9 mouse cellular contexts compared by ENCODE assay signal in the genomic region with DNA sequence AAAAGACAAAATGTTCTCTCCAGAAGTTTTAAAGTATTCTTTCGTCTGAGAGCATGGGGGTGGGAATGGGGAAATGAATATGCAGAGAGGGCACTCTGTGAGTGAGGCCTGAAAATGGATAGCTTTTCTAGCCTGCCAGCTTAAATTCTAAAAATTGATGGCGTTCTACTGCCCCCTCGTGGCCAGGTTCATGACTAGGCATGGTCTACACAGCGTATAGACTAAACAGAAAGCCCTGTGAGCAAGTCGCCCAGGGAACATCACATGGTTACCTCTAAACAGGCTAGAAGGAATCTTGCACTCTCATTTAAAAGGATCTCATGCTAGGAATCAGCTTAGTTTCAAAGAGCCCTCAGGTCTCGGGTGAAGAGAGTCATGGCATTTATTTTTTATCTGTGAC. TPM values are rescaled to one million over a fixed set of nuclear protein-coding genes. Genes with fewer than 3 reads are reported as not detected.
DNase-seq lines count a peak whose midpoint lies in the region; ATAC-seq lines count a peak whose summit lies in the region.
"Had no signal": no experiment of that assay in that cellular context is flagged by ENCODE, and none has a peak within 500 bp of the region (broad histone marks: within the 10 kb centered on the region; RNA-seq: fewer than 3 reads in every experiment).

No protein-coding gene starts in this region.

- no peak overlapping the region for H3K27ac ChIP-seq in forebrain, embryonic 15.5 days (replicated peaks)
- no peak overlapping the region for H3K27ac ChIP-seq in hindbrain, embryonic 15.5 days (replicated peaks)
- H3K27ac ChIP-seq: macrophage had no signal

- H3K27me3 ChIP-seq in forebrain, embryonic 15.5 days, result no peaks in the 10 kb centered on the region
- H3K27me3 ChIP-seq in hindbrain, embryonic 15.5 days, result no peaks in the 10 kb centered on the region

- 8% methylated on average over 6 of the region's 6 CpGs for WGBS in forebrain, embryonic 15.5 days
- 7% methylated on average over 6 of the region's 6 CpGs for WGBS in hindbrain, embryonic 15.5 days

- H3K36me3 ChIP-seq in forebrain, embryonic 15.5 days, result peaks cover 15% of the 10 kb centered on the region; the same call in 1 of the 2 replicates
- peaks cover 38% of the 10 kb centered on the region for H3K36me3 ChIP-seq in hindbrain, embryonic 15.5 days

- peak; percentile 88 for ATAC-seq in forebrain, embryonic 15.5 days (replicated peaks)
- ATAC-seq in hindbrain, embryonic 15.5 days (ENCODE audit: low FRiP score, low read depth), result peak; percentile 79

- DNase-seq in MEL-GATA-1-ER (ENCODE audit: extremely low read depth, low read depth), result peak; percentile 71
- peak; percentile 68 for DNase-seq in cerebellum, adult 11 months
- peak; percentile 69 to 71 for DNase-seq in layer of hippocampus, postnatal 14 days (ENCODE audit: low spot score in 2 of 2)
- peak; percentile 85 for DNase-seq in lung, postnatal 10 days
- DNase-seq in retina, postnatal 1 day, result peak; percentile 84
- DNase-seq in urinary bladder, adult 18-20 months (ENCODE audit: low spot score in 2 of 2), result peak; percentile 63 to 70

- H3K4me1 ChIP-seq in forebrain, embryonic 15.5 days, result no peaks in the 10 kb centered on the region; the same call in 1 of the 2 replicates
- H3K4me1 ChIP-seq in hindbrain, embryonic 15.5 days (replicated peaks), result no peaks in the 10 kb centered on the region

- no peak overlapping the region for H3K9ac ChIP-seq in forebrain, embryonic 15.5 days (replicated peaks)
- no peak overlapping the region for H3K9ac ChIP-seq in hindbrain, embryonic 15.5 days

- H3K9me3 ChIP-seq in forebrain, embryonic 15.5 days, result no peaks in the 10 kb centered on the region
- no peaks in the 10 kb centered on the region for H3K9me3 ChIP-seq in hindbrain, embryonic 15.5 days

- no peak overlapping the region for H3K4me2 ChIP-seq in forebrain, embryonic 15.5 days (replicated peaks)
- no peak overlapping the region for H3K4me2 ChIP-seq in hindbrain, embryonic 15.5 days

- no peak overlapping the region for H3K4me3 ChIP-seq in forebrain, embryonic 15.5 days
- no peak overlapping the region for H3K4me3 ChIP-seq in hindbrain, embryonic 15.5 days

RNA-seq across cellular contexts. Expression of a gene that starts 16.8 kb away (rescaled TPM):
- polyA plus RNA-seq in forebrain, embryonic 15.5 days (2015; fragmentation: Nextera tagmentation; extraction: Ambion mirVana), result 19.6 and 20.1 TPM in 2 replicates
- polyA plus RNA-seq in hindbrain, embryonic 15.5 days (2015; fragmentation: Nextera tagmentation; extraction: Ambion mirVana), result 26.4 and 28.7 TPM in 2 replicates
- 10 to 100 TPM; 13.8 to 14.7 TPM for total RNA-seq in layer of hippocampus, postnatal 14 days (2021)
- polyA plus RNA-seq: macrophage had no signal

RNA-seq across cellular contexts. Expression of a gene that starts 16.9 kb away (rescaled TPM):
- 18.8 TPM in 2 replicates for polyA plus RNA-seq in forebrain, embryonic 15.5 days (2015; fragmentation: Nextera tagmentation; extraction: Ambion mirVana)
- polyA plus RNA-seq in hindbrain, embryonic 15.5 days (2015; fragmentation: Nextera tagmentation; extraction: Ambion mirVana), result 15.6 and 16.6 TPM in 2 replicates
- 10 to 100 TPM; 12.7 to 13.7 TPM for total RNA-seq in layer of hippocampus, postnatal 14 days (2021)

RNA-seq across cellular contexts. Expression of a gene that starts 23.4 kb away (rescaled TPM):
- polyA plus RNA-seq in forebrain, embryonic 15.5 days (2015; fragmentation: Nextera tagmentation; extraction: Ambion mirVana), result not detected in 2 replicates
- polyA plus RNA-seq in hindbrain, embryonic 15.5 days (2015; fragmentation: Nextera tagmentation; extraction: Ambion mirVana), result not detected in 2 replicates
- not detected for total RNA-seq in layer of hippocampus, postnatal 14 days (2021)
- polyA plus RNA-seq: macrophage had no signal

RNA-seq across cellular contexts. Expression of a gene that starts 28.6 kb away (rescaled TPM):
- 1.1 and 1.6 TPM in 2 replicates for polyA plus RNA-seq in forebrain, embryonic 15.5 days (2015; fragmentation: Nextera tagmentation; extraction: Ambion mirVana)
- polyA plus RNA-seq in hindbrain, embryonic 15.5 days (2015; fragmentation: Nextera tagmentation; extraction: Ambion mirVana), result 0.94 and 0.97 TPM in 2 replicates
- 1 to 10 TPM in 1 of 2 experiments, under 1 TPM in 1; 0.74 to 1.6 TPM for total RNA-seq in layer of hippocampus, postnatal 14 days (2021)
- polyA plus RNA-seq: macrophage had no signal

RNA-seq across cellular contexts. Expression of a gene that starts 28.7 kb away (rescaled TPM):
- polyA plus RNA-seq in forebrain, embryonic 15.5 days (2015; fragmentation: Nextera tagmentation; extraction: Ambion mirVana), result 23.6 and 26.8 TPM in 2 replicates
- polyA plus RNA-seq in hindbrain, embryonic 15.5 days (2015; fragmentation: Nextera tagmentation; extraction: Ambion mirVana), result 15.3 and 16.2 TPM in 2 replicates
- 10 to 100 TPM in 1 of 2 experiments, 1 to 10 TPM in 1; 9.2 to 10.6 TPM for total RNA-seq in layer of hippocampus, postnatal 14 days (2021)
